Mouse (Mus musculus): ENCODE results near the gene Shb.

Shb gene

GRCm38 (mm10) chr4:45459375-45459774, 72.9 kb downstream of the Shb start:
- in situ Hi-C loops (cut with MboI, MseI): no loop called here

DNA sequence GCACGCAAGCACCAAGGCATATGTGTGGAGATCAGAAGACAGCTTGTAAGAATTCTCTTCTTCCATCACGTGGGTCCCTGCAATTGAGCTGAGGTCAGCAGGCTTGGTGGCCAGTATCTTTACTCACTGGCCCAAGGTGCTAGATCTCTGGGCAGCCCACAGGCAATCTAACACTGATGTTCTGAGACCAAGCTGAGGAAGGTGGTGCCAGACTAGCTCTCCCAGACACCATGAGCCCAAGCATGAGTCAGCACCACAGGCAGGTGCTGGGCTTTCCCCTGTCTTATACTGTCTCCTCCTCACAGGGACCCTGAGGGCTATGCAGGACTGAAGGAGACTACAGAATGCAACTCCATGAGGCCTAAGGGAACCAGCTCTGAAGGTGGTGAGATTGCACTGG, 74.7 kb downstream of the Shb start:
- in situ Hi-C loops (cut with MboI, MseI): no loop called here

DNA sequence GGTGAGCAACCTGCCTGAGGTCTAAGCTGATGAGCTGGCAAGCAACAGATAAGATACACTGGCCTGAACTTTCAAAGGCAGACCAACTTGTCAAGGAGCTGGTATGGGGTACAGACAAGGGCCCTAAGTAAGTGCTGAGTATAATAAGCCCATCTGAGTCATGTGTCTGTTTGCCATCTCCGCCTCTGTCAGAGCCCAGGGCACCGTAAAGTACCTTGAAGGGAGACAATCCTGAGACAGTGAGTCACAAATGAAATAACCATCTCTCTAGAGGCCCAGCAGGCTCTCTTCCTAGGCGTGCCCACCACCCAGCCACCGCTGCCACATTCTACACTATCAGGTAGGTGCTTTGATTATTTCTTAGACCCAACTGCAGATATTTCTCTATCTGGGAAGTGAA, 77.3 kb downstream of the Shb start:
- in situ Hi-C loops (cut with MboI, MseI): no loop called here

DNA sequence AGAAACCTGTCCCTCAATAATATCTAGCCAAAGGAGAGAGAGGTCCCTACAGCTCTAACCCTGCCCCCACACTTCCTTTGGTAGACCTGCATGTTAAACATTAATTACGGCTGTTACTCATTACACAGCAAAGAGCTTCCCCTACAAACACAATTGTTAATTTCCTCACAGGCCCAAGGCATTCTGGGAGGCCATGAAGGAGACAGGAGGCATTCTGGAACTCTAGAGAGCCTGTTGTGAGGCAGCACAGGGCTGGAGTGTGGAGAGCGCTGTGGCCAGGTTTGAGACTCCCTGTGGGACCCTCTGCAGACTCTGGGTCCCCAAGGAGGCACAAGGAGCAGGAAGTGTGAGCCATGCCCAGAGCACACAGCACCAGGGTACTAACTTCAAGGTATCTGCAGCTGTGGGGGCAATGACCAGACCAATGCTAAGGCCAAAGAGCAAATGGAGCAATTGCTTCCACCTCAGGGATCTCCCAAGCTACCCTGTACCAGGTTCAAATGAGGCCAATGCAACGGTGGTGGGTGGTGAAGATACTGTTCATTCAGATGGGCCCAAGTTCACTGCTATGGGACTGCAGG, 78.9 kb downstream of the Shb start:
- in situ Hi-C loops (cut with MboI, MseI): no loop called here

DNA sequence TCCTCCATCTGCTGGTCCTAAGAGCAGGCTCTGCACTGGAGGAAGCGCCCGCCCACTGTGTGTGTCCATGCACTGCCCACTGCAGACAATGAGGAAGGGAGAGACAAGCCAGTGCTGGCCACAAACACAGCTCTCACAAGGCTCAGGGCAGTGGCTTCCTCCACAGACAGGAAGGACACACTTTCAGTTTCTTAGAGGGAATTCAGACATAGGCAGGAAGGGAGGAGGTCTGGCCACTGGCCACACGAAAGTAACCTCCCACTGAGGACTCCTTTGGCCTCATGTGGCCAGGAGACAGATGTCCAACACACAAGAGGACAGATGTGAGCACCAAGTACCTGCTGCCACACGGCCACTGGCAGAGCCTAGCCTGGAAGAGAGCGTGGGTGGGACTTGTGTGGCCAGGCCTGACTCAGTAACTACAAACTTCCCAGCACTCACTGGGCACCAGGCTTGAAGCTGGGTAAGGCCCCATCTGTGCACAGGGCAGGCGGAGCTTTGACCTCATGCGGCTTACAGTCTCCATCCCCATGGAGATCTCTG, 79.6 kb downstream of the Shb start:
- in situ Hi-C loops (cut with MboI, MseI): no loop called here

- in situ Hi-C loops (cut with MboI, MseI): no loop called here
Measured at GRCm38 (mm10) chr4:45449012-45449411, 83.3 kb downstream of the Shb start.

DNA sequence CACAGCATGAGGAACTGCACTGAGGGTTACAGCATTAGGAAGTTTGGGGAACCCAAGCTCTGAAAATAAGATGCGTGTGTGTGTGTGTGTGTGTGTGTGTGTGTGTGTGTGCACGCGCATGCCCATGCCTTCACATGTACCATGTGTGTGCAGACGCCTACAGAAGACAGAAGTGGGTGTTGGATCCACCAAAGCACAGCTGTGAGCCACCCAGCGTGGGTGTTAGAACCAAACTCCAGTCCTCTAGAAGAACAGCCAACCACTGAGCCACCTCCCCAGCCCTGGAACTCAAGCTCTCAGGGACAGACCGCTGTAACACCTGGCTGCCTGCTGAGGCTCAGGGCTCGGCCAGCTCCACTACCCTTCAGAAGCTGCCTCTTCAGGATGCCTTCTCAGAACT, 83.8 kb downstream of the Shb start:
- in situ Hi-C loops (cut with MboI, MseI): no loop called here

- in situ Hi-C loops (cut with MboI, MseI): no loop called here
Measured at GRCm38 (mm10) chr4:45447196-45447595, 85.1 kb downstream of the Shb start.

GRCm38 (mm10) chr4:45445235-45445634, 87.0 kb downstream of the Shb start:
- in situ Hi-C loops (cut with MboI, MseI): no loop called here

- in situ Hi-C loops (cut with MboI, MseI): no loop called here
Measured at GRCm38 (mm10) chr4:45444813-45445212, 87.5 kb downstream of the Shb start.

DNA sequence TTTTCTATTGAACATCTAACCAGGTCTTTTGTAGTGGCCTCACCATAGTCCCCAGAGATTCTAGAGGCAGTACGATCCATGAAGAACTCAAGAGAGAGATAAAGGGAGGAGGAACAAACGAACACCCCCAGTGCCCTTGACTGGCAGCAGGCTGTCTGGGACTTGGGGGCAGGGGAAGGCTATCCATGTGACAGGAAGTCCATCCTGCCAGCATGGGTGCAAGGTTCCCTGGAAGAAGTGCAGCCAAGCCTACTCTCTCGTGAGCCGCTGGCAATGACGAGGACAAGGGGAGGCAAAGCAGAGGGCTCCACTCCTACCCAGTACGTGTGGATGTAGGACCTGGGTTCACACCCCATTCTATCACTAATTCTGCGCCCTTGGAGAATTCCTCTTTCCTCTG, 88.6 kb downstream of the Shb start:
- in situ Hi-C loops (cut with MboI, MseI): no loop called here

DNA sequence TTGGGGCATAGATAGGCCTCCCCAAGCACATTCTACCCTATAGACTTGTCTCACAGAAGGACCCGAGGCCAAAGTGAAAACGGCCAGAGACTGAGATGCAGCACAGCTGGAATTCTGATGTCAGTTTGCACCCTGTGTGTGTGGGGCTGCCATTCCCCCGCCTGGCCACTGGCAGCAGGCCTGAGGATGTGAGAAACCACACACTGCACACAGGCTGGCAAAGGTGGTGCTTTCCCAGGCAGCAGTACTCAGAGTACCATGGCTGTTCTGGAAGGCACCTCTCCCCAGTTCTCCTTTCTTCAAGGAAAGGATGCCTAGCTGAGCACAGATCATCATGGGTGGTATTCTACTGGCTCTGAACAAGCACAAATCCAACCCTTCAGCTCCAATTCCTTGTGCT, 90.0 kb downstream of the Shb start:
- in situ Hi-C loops (cut with MboI, MseI): no loop called here

GRCm38 (mm10) chr4:45441778-45442177, 90.5 kb downstream of the Shb start:
- in situ Hi-C loops (cut with MboI, MseI): no loop called here

- in situ Hi-C loops (cut with MboI, MseI): no loop called here
Measured at GRCm38 (mm10) chr4:45439281-45439680, 93.0 kb downstream of the Shb start.

GRCm38 (mm10) chr4:45437010-45437409, 95.3 kb downstream of the Shb start:
- in situ Hi-C loops (cut with MboI, MseI): no loop called here

GRCm38 (mm10) chr4:45436383-45436913, 95.8 kb downstream of the Shb start:
- in situ Hi-C loops (cut with MboI, MseI): no loop called here

GRCm38 (mm10) chr4:45435899-45436298, 96.4 kb downstream of the Shb start:
- in situ Hi-C loops (cut with MboI, MseI): no loop called here

- in situ Hi-C loops (cut with MboI, MseI): no loop called here
Measured at GRCm38 (mm10) chr4:45434681-45435080, 97.6 kb downstream of the Shb start.

DNA sequence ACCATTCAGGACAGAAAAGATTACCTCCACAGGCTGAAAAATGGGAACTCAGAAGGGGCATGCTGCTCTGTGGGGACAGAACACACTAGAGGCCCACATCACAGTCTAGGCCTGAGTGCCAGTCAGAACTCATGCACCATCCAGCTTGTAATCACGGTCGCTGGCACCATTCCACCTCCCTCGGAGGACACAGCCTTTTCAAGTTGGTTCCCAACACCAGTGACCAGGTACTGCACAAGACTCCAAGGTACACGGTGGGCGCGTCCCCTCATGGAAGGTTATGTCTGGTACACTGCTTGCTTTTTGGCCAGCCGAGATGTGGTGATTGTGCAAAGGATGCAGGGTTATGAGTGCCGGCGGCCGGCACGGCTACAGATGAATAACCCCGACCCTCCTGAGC, 98.2 kb downstream of the Shb start:
- in situ Hi-C loops (cut with MboI, MseI): no loop called here

DNA sequence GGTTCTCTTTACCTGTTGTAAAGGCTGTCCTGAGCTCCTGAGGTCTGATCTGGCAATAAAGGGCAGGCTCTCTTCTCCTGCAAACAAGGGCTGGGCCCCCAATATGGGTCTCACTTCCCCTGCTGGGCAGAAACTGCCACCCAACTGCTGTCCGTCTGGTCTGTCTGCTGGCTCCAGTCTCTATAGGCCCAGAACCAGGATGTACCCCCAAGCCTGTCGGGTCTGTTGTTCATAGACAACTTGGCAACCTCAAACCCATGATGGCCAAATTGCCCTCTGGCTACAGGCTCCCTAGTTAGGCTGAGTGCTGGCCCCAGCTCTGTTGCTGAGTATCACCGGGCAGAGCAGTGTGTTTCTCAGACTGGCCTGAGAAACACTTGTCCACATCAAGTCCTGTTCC, 100.5 kb downstream of the Shb start:
- in situ Hi-C loops (cut with MboI, MseI): no loop called here

DNA sequence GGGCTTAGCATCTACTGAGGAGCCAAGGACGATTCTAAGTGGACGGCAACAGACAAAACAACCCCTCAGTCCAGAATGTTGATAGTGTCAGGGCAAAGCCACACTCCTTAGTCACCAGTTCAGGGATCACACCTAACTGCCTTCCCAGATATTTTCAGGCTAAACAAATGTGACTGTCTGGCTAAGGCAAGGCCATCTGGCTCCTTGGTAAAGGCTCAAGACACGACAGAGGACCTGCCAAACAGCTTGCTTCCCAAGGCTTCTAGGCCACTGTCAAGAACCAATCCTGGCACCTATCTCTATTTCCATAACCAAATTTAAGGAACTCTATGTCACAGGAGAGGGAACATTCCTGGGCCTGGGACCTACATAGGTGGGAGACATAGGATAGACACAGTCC, 101.0 kb downstream of the Shb start:
- in situ Hi-C loops (cut with MboI, MseI): no loop called here

DNA sequence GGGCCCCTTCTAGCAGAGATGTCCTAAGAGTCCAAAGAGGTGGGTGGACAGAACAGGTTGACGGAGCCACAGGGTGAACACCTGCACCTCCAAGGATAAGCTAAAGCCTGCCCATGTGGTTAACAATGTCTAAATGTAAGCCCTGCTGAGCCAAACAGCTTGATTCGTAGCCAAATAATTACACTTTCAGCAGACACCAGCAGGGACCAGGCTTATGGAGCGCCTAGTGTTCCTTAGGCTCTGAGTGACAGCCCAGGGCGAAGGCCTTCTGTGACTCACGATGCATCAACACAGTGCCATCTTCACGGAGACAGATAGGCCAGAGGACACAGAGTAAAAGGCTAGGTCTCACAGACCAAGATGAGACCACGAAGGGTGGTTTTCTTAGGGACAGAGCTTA, 102.8 kb downstream of the Shb start:
- in situ Hi-C loops (cut with MboI, MseI): loop anchor here (5.0 kb wide), 1 partner anchor 338 kb away; no protein-coding TSS in a partner anchor

GRCm38 (mm10) chr4:45426724-45427457, 105.4 kb downstream of the Shb start:
- in situ Hi-C loops (cut with MboI, MseI): loop anchor here (5.0 kb wide), 1 partner anchor 340 kb away; no protein-coding TSS in a partner anchor

Measured in regulatory T cell (primary cell).